Mouse (Mus musculus) hindbrain, embryonic 15.5 days (tissue): ENCODE data around the gene Gm13288. TPM values are rescaled to one million over a fixed set of nuclear protein-coding genes. Genes with fewer than 3 reads are reported as not detected.
"Not testable (repeated sequence)": the region's sequence is repeated elsewhere in the genome, so short reads cannot be mapped to it uniquely, and the experiment has no call there.

Experiments used
- ATAC-seq: fragments of 200-750 bp; cut with Nextera tagmentation; 2 replicates; pipeline ENCODE4 v1.8.0; 2017; ENCODE audit warnings: low read depth, moderate number of reproducible peaks, moderate TSS enrichment; ENCODE audit not compliant: low FRiP score
- H3K27ac ChIP-seq: fragments of 300-500 bp; sonication (generic); replicated peaks from 2 replicates; pipeline ENCODE4 v1.5.1; 2015; ENCODE audit warnings: mild to moderate bottlenecking, inconsistent platforms
- H3K27me3 ChIP-seq: fragments of 300-500 bp; sonication (generic); 2 replicates; pipeline ENCODE4 v1.6.1; 2015; ENCODE audit warnings: control low read depth, inconsistent platforms
- H3K36me3 ChIP-seq: fragments of 300-500 bp; sonication (generic); 2 replicates; pipeline ENCODE4 v1.6.1; 2015; ENCODE audit warnings: control low read depth, inconsistent platforms
- H3K4me1 ChIP-seq: fragments of 300-500 bp; sonication (generic); replicated peaks from 2 replicates; pipeline ENCODE4 v1.6.1; 2015; ENCODE audit warnings: control low read depth, inconsistent platforms
- H3K4me2 ChIP-seq: fragments of 300-500 bp; sonication (generic); 2 replicates; pipeline ENCODE4 v1.6.1; 2015; ENCODE audit warnings: moderate library complexity, mild to moderate bottlenecking, inconsistent platforms
- H3K4me3 ChIP-seq: fragments of 300-500 bp; sonication (generic); 2 replicates; pipeline ENCODE4 v1.5.1; 2015; ENCODE audit warnings: mild to moderate bottlenecking, inconsistent platforms
- H3K9ac ChIP-seq: fragments of 300-500 bp; sonication (generic); 2 replicates; pipeline ENCODE4 v1.6.1; 2015; ENCODE audit warnings: inconsistent platforms
- H3K9me3 ChIP-seq: fragments of 300-500 bp; sonication (generic); 2 replicates; pipeline ENCODE4 v1.6.1; 2016; ENCODE audit warnings: control low read depth, inconsistent platforms
- WGBS: fragments of 180-500 bp; shearing (Covaris S2); methylation state at CpG from one replicate; pipeline ENCODE4 v1.1.7; 2015; 5-methylcytosine and 5-hydroxymethylcytosine counted together
- polyA plus RNA-seq: library from polyadenylated mRNA; unstranded; fragments of >200 nt; fragmentation: Nextera tagmentation; extraction: Ambion mirVana; gene quantifications from 2 replicates; pipeline ENCODE4 v1.2.1, GENCODE M21; 2015

The Gm13288 gene
- polyA plus RNA-seq, 1 experiment from 2014 or later = not detected

DNA sequence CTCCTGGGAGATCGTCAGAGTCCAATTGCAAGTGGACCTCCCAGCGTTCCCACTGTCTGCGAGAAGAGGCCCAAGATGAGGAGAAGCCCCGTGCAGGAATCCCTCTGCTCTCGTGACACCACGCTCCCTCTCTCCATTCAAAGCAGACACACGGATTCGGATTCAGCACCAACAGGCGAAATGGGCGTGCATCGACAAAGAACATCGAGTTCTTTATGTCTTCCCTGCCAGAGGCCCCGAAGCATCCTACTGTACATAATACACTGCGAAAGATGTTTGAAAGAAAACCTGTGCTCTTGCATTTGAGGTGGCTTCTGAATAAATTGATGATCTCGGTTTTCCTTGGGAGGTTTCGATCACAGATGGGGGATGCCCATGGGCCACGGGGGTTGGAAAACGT is 25.0 kb upstream of the Gm13288 start:
- 50% methylated on average over 16 of the region's 18 CpGs for WGBS
- not testable (repeated sequence) for H3K4me3 ChIP-seq, H3K9me3 ChIP-seq, ATAC-seq, H3K9ac ChIP-seq, H3K27ac ChIP-seq, H3K27me3 ChIP-seq, H3K36me3 ChIP-seq, H3K4me1 ChIP-seq, H3K4me2 ChIP-seq

DNA sequence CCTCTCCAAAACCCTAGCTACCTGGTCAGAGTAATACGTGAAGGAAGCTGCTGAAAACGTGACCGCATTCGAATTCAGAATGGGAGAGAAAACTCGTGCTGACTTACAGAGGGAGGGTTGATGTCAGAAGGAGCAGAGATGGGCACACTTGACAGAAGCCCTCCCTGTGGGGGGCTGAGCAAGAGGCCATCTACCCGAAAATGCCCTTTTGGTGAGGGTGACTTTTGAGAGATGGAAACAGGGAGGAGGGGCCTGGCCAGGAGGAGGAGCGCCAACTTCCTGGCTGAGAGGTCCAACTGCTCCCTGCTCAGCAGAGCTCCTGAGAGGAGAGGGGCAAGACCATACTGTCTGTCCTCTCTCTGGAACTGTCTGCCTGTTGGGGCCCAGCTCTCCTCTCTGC is 23.5 kb upstream of the Gm13288 start, which contains the start of gene Ifnz:
TSS of gene Ifnz (plus strand) at position 301 of the 400 bp plus-strand sequence.
- not testable (repeated sequence) for H3K9me3 ChIP-seq, H3K27ac ChIP-seq, H3K4me1 ChIP-seq, H3K27me3 ChIP-seq, H3K9ac ChIP-seq, H3K36me3 ChIP-seq, ATAC-seq
- peak within 1 kb of the TSS; percentile 50 for H3K4me2 ChIP-seq
- H3K4me3 ChIP-seq = 0 out of 2 replicates have a peak within 1 kb of the TSS, but pooled peaks have one; percentile 15
- WGBS = 17% methylated on average over 4 of the region's 7 CpGs

DNA sequence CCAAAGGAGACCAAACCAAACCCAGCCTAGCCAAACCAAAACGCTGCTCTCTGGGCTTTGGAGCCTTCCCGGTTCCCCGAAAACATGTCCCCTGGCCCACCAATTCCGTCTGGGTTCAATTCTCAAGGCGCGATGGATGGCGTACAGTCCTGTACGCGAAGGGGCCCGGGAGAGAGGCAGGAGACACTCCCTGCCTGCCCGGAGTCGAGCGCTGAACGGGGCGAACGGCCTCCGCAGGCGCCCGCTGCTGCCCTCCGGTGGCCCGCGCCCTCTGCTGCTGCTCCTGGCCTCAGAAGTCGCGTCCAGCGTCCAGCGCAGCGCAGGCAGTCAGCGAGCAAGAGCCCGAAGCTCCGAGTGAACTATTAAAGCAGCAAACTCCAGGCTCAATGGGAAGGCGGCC is 23.0 kb upstream of the Gm13288 start:
- H3K9ac ChIP-seq, H3K9me3 ChIP-seq, H3K27ac ChIP-seq, H3K36me3 ChIP-seq, H3K4me1 ChIP-seq, ATAC-seq, H3K27me3 ChIP-seq: not testable (repeated sequence)
- peak overlapping the region; percentile 50 for H3K4me2 ChIP-seq
- 0 out of 2 replicates have a peak overlapping the region, but pooled peaks have one; percentile 15 for H3K4me3 ChIP-seq
- 0% methylated on average over 3 of the region's 31 CpGs for WGBS

DNA sequence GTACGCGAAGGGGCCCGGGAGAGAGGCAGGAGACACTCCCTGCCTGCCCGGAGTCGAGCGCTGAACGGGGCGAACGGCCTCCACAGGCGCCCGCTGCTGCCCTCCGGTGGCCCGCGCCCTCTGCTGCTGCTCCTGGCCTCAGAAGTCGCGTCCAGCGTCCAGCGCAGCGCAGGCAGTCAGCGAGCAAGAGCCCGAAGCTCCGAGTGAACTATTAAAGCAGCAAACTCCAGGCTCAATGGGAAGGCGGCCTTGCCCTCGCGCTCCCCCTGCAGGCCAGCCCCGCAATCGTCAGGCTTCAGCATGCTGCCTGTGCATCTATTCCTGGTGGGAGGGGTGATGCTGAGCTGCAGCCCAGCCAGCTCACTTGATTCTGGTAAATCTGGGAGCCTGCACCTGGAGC is 19.9 kb upstream of the Gm13288 start, which contains the start of gene Gm13276:
TSS of gene Gm13276 (plus strand) at position 301 of the 400 bp plus-strand sequence.
- not testable (repeated sequence) for ATAC-seq, H3K27ac ChIP-seq, H3K36me3 ChIP-seq, H3K9me3 ChIP-seq, H3K4me1 ChIP-seq, H3K9ac ChIP-seq, H3K4me3 ChIP-seq, H3K27me3 ChIP-seq, H3K4me2 ChIP-seq
- WGBS = no CpG with 5 or more reads among the region's 27 CpGs

DNA sequence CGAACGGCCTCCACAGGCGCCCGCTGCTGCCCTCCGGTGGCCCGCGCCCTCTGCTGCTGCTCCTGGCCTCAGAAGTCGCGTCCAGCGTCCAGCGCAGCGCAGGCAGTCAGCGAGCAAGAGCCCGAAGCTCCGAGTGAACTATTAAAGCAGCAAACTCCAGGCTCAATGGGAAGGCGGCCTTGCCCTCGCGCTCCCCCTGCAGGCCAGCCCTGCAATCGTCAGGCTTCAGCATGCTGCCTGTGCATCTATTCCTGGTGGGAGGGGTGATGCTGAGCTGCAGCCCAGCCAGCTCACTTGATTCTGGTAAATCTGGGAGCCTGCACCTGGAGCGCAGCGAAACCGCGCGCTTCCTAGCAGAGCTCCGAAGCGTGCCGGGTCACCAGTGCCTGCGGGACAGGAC is 16.9 kb upstream of the Gm13288 start, which contains the start of gene Gm13277:
TSS of gene Gm13277 (plus strand) at position 231 of the 400 bp plus-strand sequence.
- H3K4me1 ChIP-seq, H3K9me3 ChIP-seq, H3K9ac ChIP-seq, H3K4me3 ChIP-seq, H3K36me3 ChIP-seq, ATAC-seq, H3K27me3 ChIP-seq, H3K4me2 ChIP-seq, H3K27ac ChIP-seq: not testable (repeated sequence)
- WGBS = no CpG with 5 or more reads among the region's 28 CpGs

DNA sequence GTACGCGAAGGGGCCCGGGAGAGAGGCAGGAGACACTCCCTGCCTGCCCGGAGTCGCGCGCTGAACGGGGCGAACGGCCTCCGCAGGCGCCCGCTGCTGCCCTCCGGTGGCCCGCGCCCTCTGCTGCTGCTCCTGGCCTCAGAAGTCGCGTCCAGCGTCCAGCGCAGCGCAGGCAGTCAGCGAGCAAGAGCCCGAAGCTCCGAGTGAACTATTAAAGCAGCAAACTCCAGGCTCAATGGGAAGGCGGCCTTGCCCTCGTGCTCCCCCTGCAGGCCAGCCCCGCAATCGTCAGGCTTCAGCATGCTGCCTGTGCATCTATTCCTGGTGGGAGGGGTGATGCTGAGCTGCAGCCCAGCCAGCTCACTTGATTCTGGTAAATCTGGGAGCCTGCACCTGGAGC is 14.1 kb upstream of the Gm13288 start, which contains the start of gene Gm13278:
TSS of gene Gm13278 (plus strand) at position 301 of the 400 bp plus-strand sequence.
- H3K4me1 ChIP-seq, H3K9me3 ChIP-seq, H3K27me3 ChIP-seq, H3K4me2 ChIP-seq, H3K36me3 ChIP-seq, H3K9ac ChIP-seq, ATAC-seq, H3K27ac ChIP-seq, H3K4me3 ChIP-seq: not testable (repeated sequence)
- WGBS = no CpG with 5 or more reads among the region's 28 CpGs

DNA sequence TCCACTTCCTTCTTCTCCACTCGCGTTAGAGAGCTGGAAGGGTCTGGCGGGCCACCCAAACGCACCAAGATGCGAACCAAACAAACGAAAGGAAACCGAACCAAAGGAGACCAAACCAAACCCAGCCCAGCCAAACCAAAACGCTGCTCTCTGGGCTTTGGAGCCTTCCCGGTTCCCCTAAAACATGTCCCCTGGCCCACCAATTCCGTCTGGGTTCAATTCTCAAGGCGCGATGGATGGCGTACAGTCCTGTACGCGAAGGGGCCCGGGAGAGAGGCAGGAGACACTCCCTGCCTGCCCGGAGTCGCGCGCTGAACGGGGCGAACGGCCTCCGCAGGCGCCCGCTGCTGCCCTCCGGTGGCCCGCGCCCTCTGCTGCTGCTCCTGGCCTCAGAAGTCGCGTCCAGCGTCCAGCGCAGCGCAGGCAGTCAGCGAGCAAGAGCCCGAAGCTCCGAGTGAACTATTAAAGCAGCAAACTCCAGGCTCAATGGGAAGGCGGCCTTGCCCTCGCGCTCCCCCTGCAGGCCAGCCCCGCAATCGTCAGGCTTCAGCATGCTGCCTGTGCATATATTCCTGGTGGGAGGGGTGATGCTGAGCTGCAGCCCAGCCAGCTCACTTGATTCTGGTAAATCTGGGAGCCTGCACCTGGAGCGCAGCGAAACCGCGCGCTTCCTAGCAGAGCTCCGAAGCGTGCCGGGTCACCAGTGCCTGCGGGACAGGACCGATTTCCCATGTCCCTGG is 11.2 kb upstream of the Gm13288 start, which contains the start of gene Gm13275:
TSS of gene Gm13275 (plus strand) at position 552 of the 740 bp plus-strand sequence.
- not testable (repeated sequence) for ATAC-seq, H3K27me3 ChIP-seq, H3K9ac ChIP-seq, H3K4me3 ChIP-seq, H3K4me2 ChIP-seq, H3K4me1 ChIP-seq, H3K27ac ChIP-seq, H3K36me3 ChIP-seq, H3K9me3 ChIP-seq
- WGBS = 0% methylated on average over 13 of the region's 52 CpGs

DNA sequence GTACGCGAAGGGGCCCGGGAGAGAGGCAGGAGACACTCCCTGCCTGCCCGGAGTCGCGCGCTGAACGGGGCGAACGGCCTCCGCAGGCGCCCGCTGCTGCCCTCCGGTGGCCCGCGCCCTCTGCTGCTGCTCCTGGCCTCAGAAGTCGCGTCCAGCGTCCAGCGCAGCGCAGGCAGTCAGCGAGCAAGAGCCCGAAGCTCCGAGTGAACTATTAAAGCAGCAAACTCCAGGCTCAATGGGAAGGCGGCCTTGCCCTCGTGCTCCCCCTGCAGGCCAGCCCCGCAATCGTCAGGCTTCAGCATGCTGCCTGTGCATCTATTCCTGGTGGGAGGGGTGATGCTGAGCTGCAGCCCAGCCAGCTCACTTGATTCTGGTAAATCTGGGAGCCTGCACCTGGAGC is 8.2 kb upstream of the Gm13288 start, which contains the start of gene Gm13279:
TSS of gene Gm13279 (plus strand) at position 301 of the 400 bp plus-strand sequence.
- WGBS = no CpG with 5 or more reads among the region's 28 CpGs
- not testable (repeated sequence) for ATAC-seq, H3K27ac ChIP-seq

DNA sequence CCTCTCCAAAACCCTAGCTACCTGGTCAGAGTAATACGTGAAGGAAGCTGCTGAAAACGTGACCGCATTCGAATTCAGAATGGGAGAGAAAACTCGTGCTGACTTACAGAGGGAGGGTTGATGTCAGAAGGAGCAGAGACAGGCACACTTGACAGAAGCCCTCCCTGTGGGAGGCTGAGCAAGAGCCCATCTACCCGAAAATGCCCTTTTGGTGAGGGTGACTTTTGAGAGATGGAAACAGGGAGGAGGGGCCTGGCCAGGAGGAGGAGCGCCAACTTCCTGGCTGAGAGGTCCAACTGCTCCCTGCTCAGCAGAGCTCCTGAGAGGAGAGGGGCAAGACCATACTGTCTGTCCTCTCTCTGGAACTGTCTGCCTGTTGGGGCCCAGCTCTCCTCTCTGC is 6.0 kb upstream of the Gm13288 start, which contains the start of gene Gm13285:
TSS of gene Gm13285 (plus strand) at position 301 of the 400 bp plus-strand sequence.
- H3K4me2 ChIP-seq, ATAC-seq, H3K4me3 ChIP-seq, H3K27me3 ChIP-seq, H3K36me3 ChIP-seq, H3K9me3 ChIP-seq, H3K27ac ChIP-seq, H3K9ac ChIP-seq, H3K4me1 ChIP-seq: not testable (repeated sequence)
- WGBS = 14% methylated on average over 6 of the region's 7 CpGs

More for the DNA sequence above, 8.2 kb upstream of the Gm13288 start, which contains the start of gene Gm13279:
- H3K27me3 ChIP-seq, H3K4me2 ChIP-seq, H3K36me3 ChIP-seq, H3K4me3 ChIP-seq, H3K9ac ChIP-seq, H3K4me1 ChIP-seq, H3K9me3 ChIP-seq: not testable (repeated sequence)

DNA sequence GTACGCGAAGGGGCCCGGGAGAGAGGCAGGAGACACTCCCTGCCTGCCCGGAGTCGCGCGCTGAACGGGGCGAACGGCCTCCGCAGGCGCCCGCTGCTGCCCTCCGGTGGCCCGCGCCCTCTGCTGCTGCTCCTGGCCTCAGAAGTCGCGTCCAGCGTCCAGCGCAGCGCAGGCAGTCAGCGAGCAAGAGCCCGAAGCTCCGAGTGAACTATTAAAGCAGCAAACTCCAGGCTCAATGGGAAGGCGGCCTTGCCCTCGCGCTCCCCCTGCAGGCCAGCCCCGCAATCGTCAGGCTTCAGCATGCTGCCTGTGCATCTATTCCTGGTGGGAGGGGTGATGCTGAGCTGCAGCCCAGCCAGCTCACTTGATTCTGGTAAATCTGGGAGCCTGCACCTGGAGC is 2.4 kb upstream of the Gm13288 start, which contains the start of gene Gm13287:
TSS of gene Gm13287 (plus strand) at position 301 of the 400 bp plus-strand sequence.
- not testable (repeated sequence) for ATAC-seq, H3K27me3 ChIP-seq, H3K4me1 ChIP-seq, H3K27ac ChIP-seq, H3K9me3 ChIP-seq, H3K4me3 ChIP-seq, H3K36me3 ChIP-seq, H3K4me2 ChIP-seq, H3K9ac ChIP-seq
- WGBS = no CpG with 5 or more reads among the region's 29 CpGs

DNA sequence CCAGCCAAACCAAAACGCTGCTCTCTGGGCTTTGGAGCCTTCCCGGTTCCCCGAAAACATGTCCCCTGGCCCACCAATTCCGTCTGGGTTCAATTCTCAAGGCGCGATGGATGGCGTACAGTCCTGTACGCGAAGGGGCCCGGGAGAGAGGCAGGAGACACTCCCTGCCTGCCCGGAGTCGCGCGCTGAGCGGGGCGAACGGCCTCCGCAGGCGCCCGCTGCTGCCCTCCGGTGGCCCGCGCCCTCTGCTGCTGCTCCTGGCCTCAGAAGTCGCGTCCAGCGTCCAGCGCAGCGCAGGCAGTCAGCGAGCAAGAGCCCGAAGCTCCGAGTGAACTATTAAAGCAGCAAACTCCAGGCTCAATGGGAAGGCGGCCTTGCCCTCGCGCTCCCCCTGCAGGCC is 430 bp downstream of the Gm13288 start:
- ATAC-seq, H3K27ac ChIP-seq, H3K27me3 ChIP-seq, H3K36me3 ChIP-seq, H3K9me3 ChIP-seq, H3K4me1 ChIP-seq, H3K9ac ChIP-seq: not testable (repeated sequence)
- WGBS = 0% methylated on average over 18 of the region's 34 CpGs
- 0 out of 2 replicates have a peak overlapping the region, but pooled peaks have one; percentile 24 for H3K4me3 ChIP-seq
- H3K4me2 ChIP-seq = peak overlapping the region; percentile 49

DNA sequence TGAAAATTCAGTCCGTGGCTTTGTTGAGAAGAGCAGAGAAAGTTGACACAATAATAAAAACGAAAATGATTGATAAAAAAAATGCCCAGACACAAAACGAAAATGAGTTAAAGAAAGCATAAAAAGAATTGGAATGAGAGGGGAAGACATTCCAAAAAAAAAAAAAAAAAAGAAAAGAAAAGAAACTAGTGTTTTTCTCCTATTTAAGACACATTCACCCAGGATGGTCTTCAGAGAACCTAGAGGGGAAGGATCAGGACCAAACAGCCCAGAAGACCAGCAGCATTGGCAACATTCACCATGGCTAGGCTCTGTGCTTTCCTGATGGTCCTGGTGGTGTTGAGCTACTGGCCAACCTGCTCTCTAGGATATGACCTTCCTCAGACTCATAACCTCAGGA is 10.6 kb downstream of the Gm13288 start, which contains the start of gene Ifna7:
TSS of gene Ifna7 (plus strand) at position 301 of the 400 bp plus-strand sequence.
- H3K9ac ChIP-seq = no peak within 1 kb of the TSS
- H3K9me3 ChIP-seq = no peaks in the 10 kb centered on the region
- H3K4me2 ChIP-seq = no peak within 1 kb of the TSS
- H3K27me3 ChIP-seq = no peaks in the 10 kb centered on the region
- H3K4me3 ChIP-seq = no peak within 1 kb of the TSS
- ATAC-seq = no peak
- no peaks in the 10 kb centered on the region for H3K36me3 ChIP-seq
- H3K27ac ChIP-seq = no peak within 1 kb of the TSS
- WGBS = 76% methylated on average over 3 of the region's 3 CpGs
- no peaks in the 10 kb centered on the region for H3K4me1 ChIP-seq
